Mouse (Mus musculus) ES-E14 (cell line): ENCODE measurements at regions not wholly inside any gene's neighbourhood (a gene's known extent, or its start where the extent isn't known, plus 50 kb on each side); places are given as distances from the start of the nearest gene placed in this dataset.

Experiments used
- CHD2 ChIP-seq: IDR thresholded peaks from 2 replicates; pipeline ENCODE4 v1.6.1; 2014; ENCODE audit warnings: mild to moderate bottlenecking, low read depth, low read length, inconsistent platforms
- HCFC1 ChIP-seq: IDR thresholded peaks from 2 replicates; pipeline ENCODE4 v1.6.1; 2012; ENCODE audit warnings: low read length, inconsistent platforms, borderline replicate concordance; ENCODE audit not compliant: insufficient read depth
- MAFK ChIP-seq: IDR thresholded peaks from 2 replicates; pipeline ENCODE4 v1.6.1; 2014; ENCODE audit warnings: mild to moderate bottlenecking, low read depth, low read length, inconsistent platforms; ENCODE audit not compliant: insufficient read depth
- ZC3H11A ChIP-seq: IDR thresholded peaks from 2 replicates; pipeline ENCODE4 v1.6.1; 2012; ENCODE audit warnings: low read depth, mild to moderate bottlenecking, inconsistent platforms, low read length, borderline replicate concordance
- ZNF384 ChIP-seq: IDR thresholded peaks from 2 replicates; pipeline ENCODE4 v1.6.1; 2012; ENCODE audit warnings: low read depth, low read length, inconsistent platforms

DNA sequence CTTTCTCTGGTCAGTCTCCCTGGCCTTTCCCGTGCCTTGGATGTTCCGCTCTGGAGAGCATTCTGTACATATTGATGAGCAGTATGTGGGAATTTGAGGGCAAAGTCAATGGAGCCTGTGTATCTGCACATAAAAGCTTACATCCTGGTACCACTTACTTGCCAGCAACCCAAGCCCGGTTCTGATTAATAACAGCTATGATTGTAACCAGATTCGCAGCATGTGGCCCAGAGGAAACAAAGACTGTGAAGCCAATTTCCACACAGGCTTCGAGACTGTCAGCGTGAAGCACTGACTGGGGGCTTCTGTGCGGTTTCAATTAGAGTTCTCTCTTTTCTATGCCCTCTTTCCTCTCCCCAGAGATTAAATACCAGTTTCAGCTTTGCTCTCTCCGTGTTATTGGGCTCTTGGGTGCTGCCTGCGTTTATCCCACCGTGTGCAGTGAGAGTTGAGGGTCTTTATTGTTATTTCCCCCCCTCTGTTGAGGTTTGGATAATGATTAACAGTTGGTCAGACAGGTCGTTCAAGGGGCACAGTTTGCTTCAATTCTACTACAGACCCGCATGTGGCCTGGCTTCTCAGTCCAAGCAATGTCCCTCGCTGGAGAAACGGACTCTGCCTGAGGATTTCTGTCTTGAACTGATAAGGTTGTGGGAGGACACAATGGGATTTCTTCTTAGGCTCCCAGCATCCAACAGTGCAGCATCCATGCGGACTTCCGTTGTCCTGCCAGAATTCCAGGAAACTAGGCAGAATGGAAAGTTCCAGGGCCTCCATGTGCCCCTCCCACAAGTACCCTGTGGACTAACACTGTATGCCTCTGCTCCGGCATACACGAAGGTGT, 229.6 kb downstream of the Hace1 start:
- no peak for TF ChIP-seq CHD2
- no peak for TF ChIP-seq HCFC1
- no peak for TF ChIP-seq ZNF384
- TF ChIP-seq ZC3H11A = no peak
- TF ChIP-seq MAFK = no peak
